10 mouse cellular contexts compared by ENCODE assay signal in genomic region chr19:28608747-28609146, GRCm38 (mm10).
A peak's percentile ranks its signal among the peaks of the same experiment; 100 is the strongest.
DNase-seq lines count a peak whose midpoint lies in the region; ATAC-seq and TF ChIP-seq lines count a peak whose summit lies in the region.
"Had no signal": no experiment of that assay in that cellular context is flagged by ENCODE, and none has a peak within 500 bp of the region (broad histone marks: within the 10 kb centered on the region; RNA-seq: fewer than 3 reads in every experiment).

No protein-coding gene starts in this region.

- H3K36me3 ChIP-seq in lung, embryonic 16.5 days (ENCODE audit: control insufficient read depth, insufficient read depth, low read length) = no peaks in the 10 kb centered on the region
- H3K36me3 ChIP-seq in limb, embryonic 14.5 days (ENCODE audit: control insufficient read depth, insufficient read depth, low read length) = no peaks in the 10 kb centered on the region
- H3K36me3 ChIP-seq in stomach, embryonic 16.5 days (ENCODE audit: control insufficient read depth, insufficient read depth, low read length) = no peaks in the 10 kb centered on the region
- H3K36me3 ChIP-seq: intestine, embryonic 15.5 days; neural tube, embryonic 13.5 days had no signal

- H3K27ac ChIP-seq in lung, embryonic 16.5 days (ENCODE audit: low read length) = no peak overlapping the region
- peak overlapping the region; percentile 19; the same call in 1 of the 2 replicates for H3K27ac ChIP-seq in limb, embryonic 14.5 days (replicated peaks; ENCODE audit: low read depth, low read length)
- peak overlapping the region; percentile 56 for H3K27ac ChIP-seq in stomach, embryonic 16.5 days (ENCODE audit: low read length)
- H3K27ac ChIP-seq: intestine, embryonic 15.5 days; neural tube, embryonic 13.5 days had no signal

- ATAC-seq in lung, embryonic 16.5 days (ENCODE audit: low read depth) = peak; percentile 57
- ATAC-seq in limb, embryonic 14.5 days (ENCODE audit: low FRiP score, low read depth) = no peak
- ATAC-seq in stomach, embryonic 16.5 days (ENCODE audit: insufficient read depth, low FRiP score) = no peak
- ATAC-seq: intestine, embryonic 15.5 days had no signal

- no peak overlapping the region for H3K4me3 ChIP-seq in lung, embryonic 16.5 days (ENCODE audit: low read length)
- no peak overlapping the region for H3K4me3 ChIP-seq in limb, embryonic 14.5 days (replicated peaks; ENCODE audit: low read length)
- H3K4me3 ChIP-seq in stomach, embryonic 16.5 days (replicated peaks; ENCODE audit: low read length) = no peak overlapping the region
- H3K4me3 ChIP-seq: intestine, embryonic 15.5 days; neural tube, embryonic 13.5 days had no signal

- no peaks in the 10 kb centered on the region for H3K27me3 ChIP-seq in lung, embryonic 16.5 days (ENCODE audit: control insufficient read depth, insufficient read depth, low read depth, low read length)
- H3K27me3 ChIP-seq in limb, embryonic 14.5 days (ENCODE audit: control insufficient read depth, insufficient read depth, low read length) = no peaks in the 10 kb centered on the region
- no peaks in the 10 kb centered on the region for H3K27me3 ChIP-seq in stomach, embryonic 16.5 days (ENCODE audit: control insufficient read depth, insufficient read depth, low read length)
- H3K27me3 ChIP-seq: intestine, embryonic 15.5 days; neural tube, embryonic 13.5 days had no signal

- no peak overlapping the region for H3K9ac ChIP-seq in lung, embryonic 16.5 days (ENCODE audit: low read length)
- H3K9ac ChIP-seq in limb, embryonic 14.5 days (ENCODE audit: low read depth, low read length, severe bottlenecking) = no peak overlapping the region
- 0 out of 2 replicates have a peak overlapping the region, but pooled peaks have one; percentile 28 for H3K9ac ChIP-seq in stomach, embryonic 16.5 days (ENCODE audit: low read length)
- H3K9ac ChIP-seq: intestine, embryonic 15.5 days; neural tube, embryonic 13.5 days had no signal

- peaks cover 9% of the 10 kb centered on the region; the same call in 1 of the 2 replicates for H3K4me1 ChIP-seq in lung, embryonic 16.5 days (replicated peaks; ENCODE audit: control insufficient read depth, insufficient read depth, low read length)
- H3K4me1 ChIP-seq in limb, embryonic 14.5 days (ENCODE audit: control insufficient read depth, insufficient read depth, low read length) = 0 out of 2 replicates have a peak, but pooled peaks cover 10% of the 10 kb centered on the region
- peaks cover 14% of the 10 kb centered on the region for H3K4me1 ChIP-seq in stomach, embryonic 16.5 days (ENCODE audit: control insufficient read depth, insufficient read depth, low read length)

- H3K9me3 ChIP-seq in lung, embryonic 16.5 days (ENCODE audit: control insufficient read depth, low read length) = no peaks in the 10 kb centered on the region
- no peaks in the 10 kb centered on the region for H3K9me3 ChIP-seq in limb, embryonic 14.5 days (ENCODE audit: control insufficient read depth, low read length)
- H3K9me3 ChIP-seq in stomach, embryonic 16.5 days (replicated peaks; ENCODE audit: control insufficient read depth, low read length) = no peaks in the 10 kb centered on the region
- H3K9me3 ChIP-seq: intestine, embryonic 15.5 days; neural tube, embryonic 13.5 days had no signal

- no peak overlapping the region for H3K4me2 ChIP-seq in lung, embryonic 16.5 days (ENCODE audit: low read depth, low read length)
- H3K4me2 ChIP-seq in limb, embryonic 14.5 days (replicated peaks; ENCODE audit: low read depth, low read length, severe bottlenecking) = no peak overlapping the region
- H3K4me2 ChIP-seq in stomach, embryonic 16.5 days (ENCODE audit: low read depth, low read length) = no peak overlapping the region
- H3K4me2 ChIP-seq: intestine, embryonic 15.5 days; neural tube, embryonic 13.5 days had no signal

- no peak for TF ChIP-seq POLR2A in limb, embryonic 14.5 days (IDR thresholded peaks at IDR 0.05; ENCODE audit: borderline replicate concordance, extremely low read depth, insufficient read depth, insufficient read length)

- DNase-seq in cerebellum, postnatal 10 days = peak; percentile 17 to 22
- DNase-seq in cerebellum, postnatal 36 days = no peak
- DNase-seq in lung, postnatal 10 days = no peak
- no peak for DNase-seq in limb, embryonic 14.5 days (ENCODE audit: low spot score)
- no peak for DNase-seq in spleen, postnatal 10 days (ENCODE audit: low spot score in 2 of 2)
- DNase-seq in ovary, postnatal 36 days (ENCODE audit: low spot score) = no peak

- 49% methylated on average over 5 of the region's 5 CpGs for WGBS in lung, embryonic 16.5 days
- WGBS in limb, embryonic 14.5 days = 81% methylated on average over 5 of the region's 5 CpGs
- WGBS in stomach, embryonic 16.5 days = 75% methylated on average over 5 of the region's 5 CpGs

Comparison
In these comparisons a context has a peak if more than half of its experiments do, and no peak if none do; other contexts are left out.
1. DNase-seq: peak in cerebellum, postnatal 10 days (2 of 2); none in cerebellum, postnatal 36 days (0 of 2), lung, postnatal 10 days (single experiment), limb, embryonic 14.5 days (single experiment), spleen, postnatal 10 days (0 of 2) and ovary, postnatal 36 days (single experiment).